Mouse (Mus musculus): ENCODE data around the gene Col13a1. TPM values are rescaled to one million over a fixed set of nuclear protein-coding genes. Genes with fewer than 3 reads are reported as not detected.

Col13a1 gene
- polyA plus RNA-seq, 1 experiment from 2014 or later, result 4.2 TPM

GRCm38 (mm10) chr10:61925691-61926090 lies 53.2 kb downstream of the Col13a1 start:
- no peak for ATAC-seq (replicated peaks; ENCODE audit: extremely low read depth, insufficient read depth, low FRiP score)

DNA sequence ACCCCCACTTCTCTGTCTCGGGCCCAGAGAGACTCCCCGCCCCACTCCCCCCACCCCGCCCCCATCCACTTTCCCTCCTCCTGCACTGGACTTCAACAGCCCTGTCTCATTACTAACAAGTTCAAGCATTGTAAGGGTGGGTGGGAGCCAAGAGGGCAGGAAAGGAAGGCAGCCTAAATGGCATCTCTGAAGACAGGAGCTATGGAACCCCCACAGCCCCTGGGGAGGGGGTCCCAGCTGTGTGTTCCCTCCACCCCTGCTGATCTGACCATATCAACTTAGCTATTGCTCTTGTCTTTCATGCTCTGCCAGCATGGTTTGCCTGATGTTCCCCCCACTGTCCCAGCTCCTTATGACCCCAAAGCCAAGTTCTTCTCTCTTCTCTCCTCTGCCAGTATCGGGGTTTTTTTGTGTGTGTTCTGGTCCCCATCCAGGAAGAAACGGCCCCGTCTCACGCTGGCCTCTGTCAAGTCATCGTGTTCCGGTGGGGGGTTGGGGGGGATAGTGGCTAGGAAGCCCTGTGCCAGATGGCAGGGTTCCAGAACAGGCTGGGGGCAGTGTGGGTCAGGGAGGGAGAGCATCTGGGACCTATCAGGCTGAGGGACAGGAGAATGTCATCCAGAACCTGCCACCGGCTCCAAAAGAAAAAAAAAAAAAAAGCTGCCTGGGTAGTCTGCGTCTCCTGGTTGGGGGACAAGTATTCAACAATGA lies 58.1 kb downstream of the Col13a1 start:
- Histone ChIP-seq H3K27me3 (ENCODE audit: control insufficient read depth, insufficient read depth, low read length) (no peaks in the 10 kb centered on the region), H3K4me3 (ENCODE audit: low read length) (no peak overlapping the region; the same call in 1 of the 2 replicates), H3K4me1 (ENCODE audit: control insufficient read depth, insufficient read depth, low read length) (peaks cover 28% of the 10 kb centered on the region), H3K4me2 (ENCODE audit: low read depth, low read length) (peak overlapping the region; percentile 49), H3K36me3 (ENCODE audit: control insufficient read depth, insufficient read depth) (peaks cover 4% of the 10 kb centered on the region), H3K9ac (ENCODE audit: low read length) (peak overlapping the region; percentile 43), H3K27ac (ENCODE audit: low read length) (peak overlapping the region; percentile 82), H3K9me3 (replicated peaks; ENCODE audit: control insufficient read depth, low read length) (peaks cover 5% of the 10 kb centered on the region; the same call in 1 of the 2 replicates)
- peak; percentile 71 for ATAC-seq (replicated peaks; ENCODE audit: extremely low read depth, insufficient read depth, low FRiP score)
- WGBS, result 7% methylated on average over 11 of the region's 11 CpGs

More at GRCm38 (mm10) chr10:61925691-61926090, 53.2 kb downstream of the Col13a1 start:
- H3K4me1 ChIP-seq (ENCODE audit: control insufficient read depth, insufficient read depth, low read length), result peaks cover 27% of the 10 kb centered on the region
- no peaks in the 10 kb centered on the region for H3K27me3 ChIP-seq (ENCODE audit: control insufficient read depth, insufficient read depth, low read length)
- H3K27ac ChIP-seq (ENCODE audit: low read length), result no peak overlapping the region
- H3K9ac ChIP-seq (ENCODE audit: low read length), result no peak overlapping the region
- H3K36me3 ChIP-seq (ENCODE audit: control insufficient read depth, insufficient read depth), result no peaks in the 10 kb centered on the region
- H3K4me2 ChIP-seq (ENCODE audit: low read depth, low read length), result no peak overlapping the region
- H3K9me3 ChIP-seq (replicated peaks; ENCODE audit: control insufficient read depth, low read length), result no peaks in the 10 kb centered on the region
- no peak overlapping the region for H3K4me3 ChIP-seq (ENCODE audit: low read length)

DNA sequence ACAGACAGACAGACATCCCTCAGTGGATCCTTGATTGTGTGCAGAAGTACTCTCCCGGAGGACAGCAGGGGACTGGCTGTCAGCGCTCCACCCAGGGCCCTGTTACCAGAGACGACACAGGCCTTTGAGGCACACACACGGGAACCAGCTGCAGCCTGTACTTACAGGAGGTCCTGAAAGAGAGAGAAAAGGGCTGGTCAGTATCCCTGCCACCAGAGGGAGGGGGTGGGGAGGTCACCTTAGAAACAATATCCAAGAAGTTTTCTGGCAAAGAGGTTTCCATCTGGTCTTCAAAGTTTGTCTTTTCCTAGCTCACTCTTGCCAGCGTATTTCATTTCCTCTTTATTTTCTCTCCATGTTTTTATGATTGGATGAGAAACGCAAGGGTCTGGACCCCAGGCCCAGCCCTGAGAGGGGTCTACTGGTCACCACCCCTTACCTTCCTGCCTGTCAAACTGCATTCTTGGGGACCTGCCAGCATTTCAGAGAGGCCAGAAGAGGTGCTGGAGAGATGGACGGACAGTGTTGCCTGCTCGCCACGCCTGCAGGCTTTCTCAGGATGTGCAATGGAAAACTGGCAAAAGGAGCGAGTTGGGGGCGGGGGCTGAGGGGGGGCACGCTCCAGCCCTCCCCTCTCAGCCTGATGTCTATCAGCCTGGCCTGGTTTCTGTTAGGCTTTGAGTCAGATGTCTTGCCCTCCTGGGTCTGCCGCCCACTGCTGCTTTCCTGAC lies 58.8 kb downstream of the Col13a1 start:
- WGBS, result 16% methylated on average over 13 of the region's 13 CpGs
- ATAC-seq (replicated peaks; ENCODE audit: extremely low read depth, insufficient read depth, low FRiP score), result peak; percentile 53

GRCm38 (mm10) chr10:61919496-61919895 lies 59.4 kb downstream of the Col13a1 start:
- Histone ChIP-seq H3K4me2 (ENCODE audit: low read depth, low read length) (no peak overlapping the region), H3K27me3 (ENCODE audit: control insufficient read depth, insufficient read depth, low read length) (no peaks in the 10 kb centered on the region), H3K36me3 (ENCODE audit: control insufficient read depth, insufficient read depth) (peaks cover 6% of the 10 kb centered on the region), H3K27ac (ENCODE audit: low read length) (peak overlapping the region; percentile 82), H3K9ac (ENCODE audit: low read length) (peak overlapping the region; percentile 38; the same call in 1 of the 2 replicates), H3K4me1 (ENCODE audit: control insufficient read depth, insufficient read depth, low read length) (peaks cover 28% of the 10 kb centered on the region), H3K9me3 (replicated peaks; ENCODE audit: control insufficient read depth, low read length) (peaks cover 15% of the 10 kb centered on the region), H3K4me3 (ENCODE audit: low read length) (no peak overlapping the region)
- ATAC-seq (replicated peaks; ENCODE audit: extremely low read depth, insufficient read depth, low FRiP score), result no peak
- WGBS, result 66% methylated on average over 4 of the region's 4 CpGs

More for the DNA sequence above, 58.8 kb downstream of the Col13a1 start:
- Histone ChIP-seq H3K4me3 (ENCODE audit: low read length) (no peak overlapping the region; the same call in 1 of the 2 replicates), H3K4me1 (ENCODE audit: control insufficient read depth, insufficient read depth, low read length) (peaks cover 28% of the 10 kb centered on the region), H3K9ac (ENCODE audit: low read length) (peak overlapping the region; percentile 43), H3K4me2 (ENCODE audit: low read depth, low read length) (peak overlapping the region; percentile 49), H3K36me3 (ENCODE audit: control insufficient read depth, insufficient read depth) (peaks cover 6% of the 10 kb centered on the region), H3K27ac (ENCODE audit: low read length) (peak overlapping the region; percentile 82), H3K9me3 (replicated peaks; ENCODE audit: control insufficient read depth, low read length) (peaks cover 11% of the 10 kb centered on the region), H3K27me3 (ENCODE audit: control insufficient read depth, insufficient read depth, low read length) (no peaks in the 10 kb centered on the region)

- ATAC-seq (replicated peaks; ENCODE audit: extremely low read depth, insufficient read depth, low FRiP score), result no peak
- Histone ChIP-seq H3K9me3 (replicated peaks; ENCODE audit: control insufficient read depth, low read length) (peaks cover 15% of the 10 kb centered on the region), H3K27me3 (ENCODE audit: control insufficient read depth, insufficient read depth, low read length) (no peaks in the 10 kb centered on the region), H3K27ac (ENCODE audit: low read length) (no peak overlapping the region), H3K4me1 (ENCODE audit: control insufficient read depth, insufficient read depth, low read length) (peaks cover 28% of the 10 kb centered on the region), H3K4me3 (ENCODE audit: low read length) (no peak overlapping the region), H3K9ac (ENCODE audit: low read length) (no peak overlapping the region), H3K36me3 (ENCODE audit: control insufficient read depth, insufficient read depth) (peaks cover 6% of the 10 kb centered on the region), H3K4me2 (ENCODE audit: low read depth, low read length) (no peak overlapping the region)
- 94% methylated on average over 12 of the region's 12 CpGs for WGBS
Observed at GRCm38 (mm10) chr10:61917066-61917465, 61.8 kb downstream of the Col13a1 start.

GRCm38 (mm10) chr10:61911770-61912169 lies 67.1 kb downstream of the Col13a1 start:
- no peaks in the 10 kb centered on the region for H3K27me3 ChIP-seq (ENCODE audit: control insufficient read depth, insufficient read depth, low read length)
- peaks cover 7% of the 10 kb centered on the region for H3K36me3 ChIP-seq (ENCODE audit: control insufficient read depth, insufficient read depth)
- no peak overlapping the region for H3K4me3 ChIP-seq (ENCODE audit: low read length)
- ATAC-seq (replicated peaks; ENCODE audit: extremely low read depth, insufficient read depth, low FRiP score), result no peak
- H3K4me1 ChIP-seq (ENCODE audit: control insufficient read depth, insufficient read depth, low read length), result no peaks in the 10 kb centered on the region; the same call in 1 of the 2 replicates
- H3K4me2 ChIP-seq (ENCODE audit: low read depth, low read length), result no peak overlapping the region
- peaks cover 16% of the 10 kb centered on the region for H3K9me3 ChIP-seq (replicated peaks; ENCODE audit: control insufficient read depth, low read length)
- WGBS, result 54% methylated on average over 4 of the region's 4 CpGs
- H3K9ac ChIP-seq (ENCODE audit: low read length), result no peak overlapping the region
- H3K27ac ChIP-seq (ENCODE audit: low read length), result no peak overlapping the region

- Histone ChIP-seq H3K9me3 (replicated peaks; ENCODE audit: control insufficient read depth, low read length) (0 out of 2 replicates have a peak, but pooled peaks cover 3% of the 10 kb centered on the region), H3K9ac (ENCODE audit: low read length) (no peak overlapping the region), H3K4me3 (ENCODE audit: low read length) (no peak overlapping the region), H3K4me1 (ENCODE audit: control insufficient read depth, insufficient read depth, low read length) (peaks cover 11% of the 10 kb centered on the region), H3K36me3 (ENCODE audit: control insufficient read depth, insufficient read depth) (peaks cover 6% of the 10 kb centered on the region; the same call in 1 of the 2 replicates), H3K4me2 (ENCODE audit: low read depth, low read length) (no peak overlapping the region), H3K27me3 (ENCODE audit: control insufficient read depth, insufficient read depth, low read length) (no peaks in the 10 kb centered on the region), H3K27ac (ENCODE audit: low read length) (no peak overlapping the region)
- ATAC-seq (replicated peaks; ENCODE audit: extremely low read depth, insufficient read depth, low FRiP score), result no peak
- 71% methylated on average over 3 of the region's 3 CpGs for WGBS
Observed at GRCm38 (mm10) chr10:61909004-61909403, 69.9 kb downstream of the Col13a1 start.

DNA sequence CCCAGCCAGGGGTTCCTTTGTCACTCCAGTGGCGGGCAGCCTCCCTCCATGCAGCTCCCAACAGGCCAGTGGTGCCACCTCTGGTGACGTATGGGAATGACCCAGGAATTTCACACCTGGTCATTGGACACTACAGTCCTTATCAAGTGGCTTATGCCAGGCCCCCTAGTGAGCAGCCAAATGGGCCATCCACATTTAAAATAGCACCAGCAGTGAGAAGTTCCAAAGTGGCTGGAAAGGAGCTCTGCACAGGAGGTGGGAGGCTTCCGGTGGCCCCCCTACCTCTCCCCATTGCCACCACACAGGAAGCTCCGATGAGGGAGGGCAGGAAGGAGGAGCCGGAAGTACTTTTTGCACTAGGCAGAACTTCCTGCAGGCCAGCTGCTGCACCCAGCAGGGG lies 72.7 kb downstream of the Col13a1 start:
- Histone ChIP-seq H3K27me3 (ENCODE audit: control insufficient read depth, insufficient read depth, low read length) (no peaks in the 10 kb centered on the region), H3K4me1 (ENCODE audit: control insufficient read depth, insufficient read depth, low read length) (peaks cover 11% of the 10 kb centered on the region), H3K9ac (ENCODE audit: low read length) (no peak overlapping the region), H3K4me3 (ENCODE audit: low read length) (no peak overlapping the region), H3K27ac (ENCODE audit: low read length) (peak overlapping the region; percentile 47; the same call in 1 of the 2 replicates), H3K4me2 (ENCODE audit: low read depth, low read length) (peak overlapping the region; percentile 6; the same call in 1 of the 2 replicates), H3K36me3 (ENCODE audit: control insufficient read depth, insufficient read depth) (peaks cover 6% of the 10 kb centered on the region; the same call in 1 of the 2 replicates), H3K9me3 (replicated peaks; ENCODE audit: control insufficient read depth, low read length) (0 out of 2 replicates have a peak, but pooled peaks cover 3% of the 10 kb centered on the region)
- ATAC-seq (replicated peaks; ENCODE audit: extremely low read depth, insufficient read depth, low FRiP score), result peak; percentile 69
- WGBS, result 14% methylated on average over 5 of the region's 5 CpGs

GRCm38 (mm10) chr10:61905308-61905707 lies 73.6 kb downstream of the Col13a1 start:
- WGBS, result 43% methylated on average over 8 of the region's 8 CpGs
- no peak overlapping the region for H3K9ac ChIP-seq (ENCODE audit: low read length)
- H3K4me3 ChIP-seq (ENCODE audit: low read length), result no peak overlapping the region
- no peak for ATAC-seq (replicated peaks; ENCODE audit: extremely low read depth, insufficient read depth, low FRiP score)
- no peaks in the 10 kb centered on the region for H3K27me3 ChIP-seq (ENCODE audit: control insufficient read depth, insufficient read depth, low read length)
- peaks cover 11% of the 10 kb centered on the region for H3K4me1 ChIP-seq (ENCODE audit: control insufficient read depth, insufficient read depth, low read length)
- peaks cover 6% of the 10 kb centered on the region; the same call in 1 of the 2 replicates for H3K36me3 ChIP-seq (ENCODE audit: control insufficient read depth, insufficient read depth)
- H3K4me2 ChIP-seq (ENCODE audit: low read depth, low read length), result no peak overlapping the region
- 0 out of 2 replicates have a peak overlapping the region, but pooled peaks have one; percentile 20 for H3K27ac ChIP-seq (ENCODE audit: low read length)
- 0 out of 2 replicates have a peak, but pooled peaks cover 3% of the 10 kb centered on the region for H3K9me3 ChIP-seq (replicated peaks; ENCODE audit: control insufficient read depth, low read length)

Measured in heart, embryonic 16.5 days (tissue).